Mouse (Mus musculus) heart, postnatal 4 days (tissue): ENCODE results near the gene Rnf10. TPM values are rescaled to one million over a fixed set of nuclear protein-coding genes. Genes with fewer than 3 reads are reported as not detected.

Experiments used
- DNase-seq: peaks from one replicate; pipeline ENCODE4 v3.0.0; 2021
- total RNA-seq, 2 experiments: library from RNA; stranded (reverse); gene quantifications; 2 replicates each; pipeline ENCODE4 v1.2.3; 2021

Gene Rnf10
- total RNA-seq, 2 experiments from 2014 or later = 277 to 284 TPM

DNA sequence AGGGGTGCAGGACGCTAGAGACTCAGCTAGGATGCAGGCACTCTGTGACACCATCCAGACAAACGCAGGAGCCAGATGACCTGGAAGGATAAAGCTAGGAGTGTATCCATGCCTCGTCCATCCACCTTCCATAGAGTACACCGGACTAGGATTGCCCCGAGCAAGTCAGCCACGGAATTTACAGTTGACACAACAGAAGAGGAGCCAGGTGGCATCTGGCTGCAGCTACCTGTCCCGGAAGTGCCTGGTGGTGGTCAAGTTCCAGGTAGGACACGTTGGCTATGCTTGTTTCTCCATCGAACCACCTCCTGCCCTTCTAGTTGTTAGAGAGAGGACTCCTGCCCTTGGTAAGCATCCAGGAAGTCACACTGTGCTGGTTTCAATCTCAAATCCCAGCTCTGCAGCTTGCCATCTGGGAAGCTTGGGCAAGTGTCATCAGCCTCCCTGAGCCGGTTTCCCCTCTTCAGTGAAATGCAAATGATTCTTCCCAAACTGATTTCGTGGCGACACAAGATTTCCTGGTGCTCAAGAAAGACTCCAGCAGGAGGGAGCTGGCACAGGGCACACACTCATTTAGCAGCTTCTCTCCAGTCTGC is 78.0 kb downstream of the Rnf10 start:
- no peak for DNase-seq

DNA sequence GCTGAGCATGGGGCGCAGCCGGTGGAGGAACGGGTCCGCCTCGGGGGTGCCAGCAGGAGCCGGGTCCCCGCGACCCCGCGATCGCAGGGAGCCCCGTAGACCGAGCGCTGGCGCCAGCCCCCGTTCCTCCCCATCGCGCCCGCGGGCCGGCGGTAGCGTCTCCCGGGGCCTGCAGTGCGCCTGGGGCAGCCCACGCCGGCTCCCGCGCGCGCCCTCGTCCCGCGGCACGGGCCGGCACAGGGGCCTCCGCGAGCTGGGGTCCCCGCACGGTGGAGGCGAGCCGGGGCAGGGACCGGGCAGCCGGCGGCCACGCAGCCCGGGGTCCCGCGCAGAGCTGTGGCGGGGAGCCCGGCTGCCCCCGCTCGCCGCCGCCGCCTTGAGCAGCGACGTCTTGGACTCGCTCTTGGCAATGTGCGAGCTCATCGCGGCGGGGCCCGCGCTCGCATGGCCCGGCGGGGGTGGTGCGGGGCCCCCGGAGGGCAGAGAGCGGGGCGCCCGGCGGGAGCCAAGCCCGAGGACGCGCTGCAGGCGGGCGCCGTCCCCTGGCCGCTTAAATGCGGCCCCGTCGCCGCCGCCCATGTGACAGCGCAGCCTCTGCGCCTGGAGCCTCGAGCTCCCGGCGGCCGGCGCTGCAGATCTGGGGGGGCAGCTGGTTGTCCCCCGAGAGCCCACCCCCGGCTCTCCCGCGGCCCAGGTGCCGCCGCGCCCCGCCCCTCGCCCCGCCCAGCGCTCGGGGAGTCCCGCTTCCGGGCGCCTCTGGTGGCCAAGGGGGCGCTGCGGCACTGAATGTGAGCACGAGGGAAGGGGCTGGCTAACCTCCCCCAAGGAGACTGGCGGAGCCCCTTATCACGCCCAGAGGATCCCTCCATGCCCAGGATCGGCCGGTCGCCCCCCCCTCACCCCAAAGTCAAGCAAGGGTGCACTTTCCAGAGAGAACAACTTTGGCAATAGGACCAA is 78.8 kb downstream of the Rnf10 start, which contains the start of gene Cabp1:
Gene Cabp1, minus strand, starts transcription at position 713 of the 957 bp plus-strand sequence.
- peak; percentile 57 for DNase-seq

- peak; percentile 82 for DNase-seq
Observed at GRCm38 (mm10) chr5:115193226-115193625, 79.5 kb downstream of the Rnf10 start.

DNA sequence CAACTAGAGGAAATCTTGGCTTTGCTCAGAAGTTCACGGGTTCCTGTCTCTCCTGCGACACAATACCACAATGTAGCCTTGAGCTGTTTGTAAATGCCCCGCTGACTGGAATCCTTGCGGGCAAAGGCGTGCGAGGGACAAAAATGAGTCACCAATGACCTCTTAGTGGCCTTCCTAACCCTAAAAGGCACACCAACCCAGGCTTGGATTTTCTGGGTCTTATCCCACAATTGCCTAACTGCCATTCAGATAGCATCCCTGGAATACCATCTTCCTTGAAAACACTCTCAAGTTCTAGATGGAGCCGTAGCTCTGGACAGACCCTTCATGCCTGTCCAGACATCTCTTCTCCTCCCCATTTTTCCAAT is 79.9 kb downstream of the Rnf10 start:
- DNase-seq = no peak

GRCm38 (mm10) chr5:115191880-115192827 is 80.5 kb downstream of the Rnf10 start:
- DNase-seq = no peak

Other genes starting within 250 kb of the Rnf10 start
- gene Gm10401, start 174.6 kb downstream of the Rnf10 start, total RNA-seq = not detected
- 100 to 1,000 TPM; 153 to 165 TPM for gene Acads, start 153.6 kb downstream of the Rnf10 start, total RNA-seq
- gene Unc119b, start 137.9 kb downstream of the Rnf10 start, total RNA-seq = 10 to 100 TPM; 21.7 to 25.9 TPM
- 100 to 1,000 TPM; 104 to 111 TPM for gene Mlec, start 114.7 kb downstream of the Rnf10 start, total RNA-seq
- gene Cabp1, start 78.5 kb downstream of the Rnf10 start, total RNA-seq = 1 to 10 TPM; 5.5 to 6.6 TPM
- gene Pop5, start 37.1 kb downstream of the Rnf10 start, total RNA-seq = 10 to 100 TPM; 21.1 to 26.1 TPM
- gene Coq5, start 6.8 kb upstream of the Rnf10 start, total RNA-seq = 100 to 1,000 TPM; 113 to 117 TPM
- gene Dynll1, start 28.1 kb upstream of the Rnf10 start, total RNA-seq = 100 to 1,000 TPM; 318 to 355 TPM
- 10 to 100 TPM; 39.1 to 42.4 TPM for gene Srsf9, start 54.3 kb upstream of the Rnf10 start, total RNA-seq
- 10 to 100 TPM; 17.3 to 19.3 TPM for gene Gatc, start 68.3 kb upstream of the Rnf10 start, total RNA-seq
- 10 to 100 TPM; 23.4 to 26.8 TPM for gene Triap1, start 68.3 kb upstream of the Rnf10 start, total RNA-seq
- gene Cox6a1, start 76.1 kb upstream of the Rnf10 start, total RNA-seq = 100 to 1,000 TPM; 619 to 662 TPM
- 1 to 10 TPM; 6.2 to 7.7 TPM for gene Msi1, start 156.7 kb upstream of the Rnf10 start, total RNA-seq
- gene Pla2g1b, start 193.4 kb upstream of the Rnf10 start, total RNA-seq = not detected
- 10 to 100 TPM; 10.5 to 12.7 TPM for gene Sirt4, start 211.8 kb upstream of the Rnf10 start, total RNA-seq
- gene Pxn, start 233.8 kb upstream of the Rnf10 start, total RNA-seq = 10 to 100 TPM; 62.9 to 66.0 TPM